Mouse (Mus musculus) lung, adult 2 months (tissue): ENCODE results near the gene Fbxl12. TPM values are rescaled to one million over a fixed set of nuclear protein-coding genes. Genes with fewer than 3 reads are reported as not detected.
"Not testable (repeated sequence)": the region's sequence is repeated elsewhere in the genome, so short reads cannot be mapped to it uniquely, and the experiment has no call there.

Experiments
- DNase-seq: peaks from one replicate; pipeline ENCODE4 v3.0.0; 2022
- H3K4me1 ChIP-seq: fragments of 200-500 bp; 2 replicates; pipeline ENCODE4 v1.6.1; 2011; ENCODE audit warnings: low read length; ENCODE audit not compliant: control insufficient read depth, insufficient read depth
- H3K4me3 ChIP-seq: fragments of 200-500 bp; replicated peaks from 2 replicates; pipeline ENCODE3; 2011; ENCODE audit warnings: low read depth, mild to moderate bottlenecking, control low read depth, low read length; ENCODE audit errors: extremely low read depth
- CTCF ChIP-seq: fragments of 200-500 bp; IDR thresholded peaks from 2 replicates; pipeline ENCODE4 v1.5.1; 2011; ENCODE audit warnings: mild to moderate bottlenecking, low read length, control low read depth; ENCODE audit not compliant: insufficient read depth
- POLR2A ChIP-seq: fragments of 200-500 bp; IDR thresholded peaks from 2 replicates; pipeline ENCODE4 v1.6.1; 2011; ENCODE audit warnings: low read depth, mild to moderate bottlenecking, control low read depth, low read length, borderline replicate concordance; ENCODE audit errors: extremely low read depth
- WGBS: fragments of 180-500 bp; shearing (Covaris S2); methylation state at CpG from one replicate; pipeline ENCODE4 v1.1.7; 2018; 5-methylcytosine and 5-hydroxymethylcytosine counted together
- polyA plus RNA-seq: library from polyadenylated mRNA; depleted of rRNA; stranded (reverse); fragments of >200 nt; gene quantifications from 2 replicates; pipeline ENCODE4 v1.2.3, GENCODE M21; 2012; rRNA removed

Gene Fbxl12
- 55.6 and 59.7 TPM in 2 replicates for polyA plus RNA-seq

GRCm38 (mm10) chr9:20644360-20645081, at the start of gene Fbxl12:
TSS of gene Fbxl12 (minus strand) at chr9:20644767.
- under 1% methylated on average over 43 of the region's 43 CpGs for WGBS
- peak; percentile 93 for TF ChIP-seq POLR2A
- TF ChIP-seq CTCF, result no peak
- peak; percentile 84 for DNase-seq
- peaks cover 17% of the 10 kb centered on the region for H3K4me1 ChIP-seq
- peak within 1 kb of the TSS; percentile 96 for H3K4me3 ChIP-seq

GRCm38 (mm10) chr9:20692863-20693262, 48.3 kb upstream of the Fbxl12 start:
- Histone ChIP-seq H3K4me1 (no peaks in the 10 kb centered on the region), H3K4me3 (no peak overlapping the region)
- DNase-seq, result no peak
- WGBS, result 76% methylated on average over 3 of the region's 3 CpGs
- TF ChIP-seq CTCF, result no peak

GRCm38 (mm10) chr9:20690449-20690848, 45.9 kb upstream of the Fbxl12 start:
- H3K4me1 ChIP-seq, DNase-seq, H3K4me3 ChIP-seq: not testable (repeated sequence)
- WGBS, result 82% methylated on average over 2 of the region's 2 CpGs

- TF ChIP-seq CTCF (no peak), POLR2A (no peak)
- no peak for DNase-seq
- Histone ChIP-seq H3K4me1 (no peaks in the 10 kb centered on the region), H3K4me3 (no peak overlapping the region)
- 7% methylated on average over 4 of the region's 4 CpGs for WGBS
Measured at GRCm38 (mm10) chr9:20689913-20690312, 45.3 kb upstream of the Fbxl12 start.

GRCm38 (mm10) chr9:20689403-20689802, 44.8 kb upstream of the Fbxl12 start:
- Histone ChIP-seq H3K4me1 (no peaks in the 10 kb centered on the region), H3K4me3 (no peak overlapping the region)
- no peak for TF ChIP-seq POLR2A
- TF ChIP-seq CTCF, result no peak
- WGBS, result 60% methylated on average over 1 of the region's 1 CpGs
- no peak for DNase-seq

GRCm38 (mm10) chr9:20685081-20685861, 40.7 kb upstream of the Fbxl12 start:
- Histone ChIP-seq H3K4me1 (no peaks in the 10 kb centered on the region), H3K4me3 (no peak overlapping the region)
- TF ChIP-seq CTCF (no peak), POLR2A (no peak)
- 47% methylated on average over 17 of the region's 17 CpGs for WGBS
- no peak for DNase-seq

- Histone ChIP-seq H3K4me1 (no peaks in the 10 kb centered on the region), H3K4me3 (no peak overlapping the region)
- 69% methylated on average over 2 of the region's 2 CpGs for WGBS
- TF ChIP-seq POLR2A (no peak), CTCF (no peak)
- no peak for DNase-seq
Measured at GRCm38 (mm10) chr9:20682389-20682722, 37.8 kb upstream of the Fbxl12 start.

- Histone ChIP-seq H3K4me3 (no peak overlapping the region), H3K4me1 (no peaks in the 10 kb centered on the region)
- WGBS, result 40% methylated on average over 7 of the region's 7 CpGs
- no peak for DNase-seq
- TF ChIP-seq CTCF (no peak), POLR2A (no peak)
Measured at GRCm38 (mm10) chr9:20681546-20682388, 37.2 kb upstream of the Fbxl12 start.

- WGBS, result 79% methylated on average over 9 of the region's 9 CpGs
- Histone ChIP-seq H3K4me1 (no peaks in the 10 kb centered on the region), H3K4me3 (no peak overlapping the region)
- no peak for TF ChIP-seq CTCF
- TF ChIP-seq POLR2A, result no peak
- DNase-seq, result no peak
Measured at GRCm38 (mm10) chr9:20680378-20680958, 35.9 kb upstream of the Fbxl12 start.
